Mouse (Mus musculus) embryo, embryonic 10.5 days (tissue): ENCODE results near the gene Gm4881.

Experiments
- DNase-seq: peaks from one replicate; pipeline ENCODE4 v3.0.0-alpha.2; 2015; ENCODE audit warnings: low spot score

Gm4881 gene

GRCm38 (mm10) chr7:24944257-24944950 is at the start of gene Gm4881:
TSS of gene Gm4881 (minus strand) at chr7:24944494.
- no peak for DNase-seq

- no peak for DNase-seq
These were observed 48.8 kb upstream of the Gm4881 start for GRCm38 (mm10) chr7:24993081-24993480.

- DNase-seq: no peak
These were observed 46.2 kb upstream of the Gm4881 start for GRCm38 (mm10) chr7:24990478-24990877.

- no peak for DNase-seq
These were observed 43.6 kb upstream of the Gm4881 start for GRCm38 (mm10) chr7:24987941-24988340.

GRCm38 (mm10) chr7:24985799-24986198 is 41.5 kb upstream of the Gm4881 start:
- no peak for DNase-seq

GRCm38 (mm10) chr7:24984307-24984706 is 40.0 kb upstream of the Gm4881 start:
- DNase-seq: no peak

GRCm38 (mm10) chr7:24983396-24983795 is 39.1 kb upstream of the Gm4881 start:
- DNase-seq: no peak

- DNase-seq: no peak
These were observed 36.1 kb upstream of the Gm4881 start for GRCm38 (mm10) chr7:24980439-24980838.

- DNase-seq: no peak
These were observed 34.5 kb upstream of the Gm4881 start for GRCm38 (mm10) chr7:24978781-24979180.

GRCm38 (mm10) chr7:24974893-24975595 is 30.8 kb upstream of the Gm4881 start:
- peak; percentile 76 for DNase-seq

- DNase-seq: no peak
These were observed 29.6 kb upstream of the Gm4881 start for GRCm38 (mm10) chr7:24973902-24974301.

GRCm38 (mm10) chr7:24973208-24973607 is 28.9 kb upstream of the Gm4881 start:
- DNase-seq: no peak

- DNase-seq: peak; percentile 97
These were observed 27.9 kb upstream of the Gm4881 start, which contains the start of gene Rabac1 for GRCm38 (mm10) chr7:24971972-24972893. TSS of gene Rabac1 (minus strand) at chr7:24972754.

GRCm38 (mm10) chr7:24971261-24971971 is 27.1 kb upstream of the Gm4881 start:
- peak; percentile 73 for DNase-seq

GRCm38 (mm10) chr7:24970341-24970740 is 26.0 kb upstream of the Gm4881 start:
- no peak for DNase-seq

GRCm38 (mm10) chr7:24969805-24970204 is 25.5 kb upstream of the Gm4881 start:
- DNase-seq: no peak

- no peak for DNase-seq
These were observed 24.2 kb upstream of the Gm4881 start for GRCm38 (mm10) chr7:24968463-24968862.

- DNase-seq: no peak
These were observed 23.7 kb upstream of the Gm4881 start for GRCm38 (mm10) chr7:24967966-24968365.

- peak; percentile 93 for DNase-seq
These were observed 20.7 kb upstream of the Gm4881 start for GRCm38 (mm10) chr7:24964897-24965535.

- no peak for DNase-seq
These were observed 20.0 kb upstream of the Gm4881 start for GRCm38 (mm10) chr7:24964288-24964687.

- DNase-seq: no peak
These were observed 10.9 kb upstream of the Gm4881 start for GRCm38 (mm10) chr7:24955226-24955625.
